Mouse (Mus musculus) embryonic fibroblast, embryonic 13.5 days (primary cell): ENCODE results near the gene Gm30083. TPM values are rescaled to one million over a fixed set of nuclear protein-coding genes. Genes with fewer than 3 reads are reported as not detected.

ENCODE experiments used
- H3K27ac ChIP-seq: 2 replicates; pipeline ENCODE4 v1.5.1; 2012; ENCODE audit warnings: low read length, control low read depth, inconsistent platforms; ENCODE audit not compliant: insufficient read depth
- H3K4me1 ChIP-seq: 2 replicates; pipeline ENCODE4 v1.6.1; 2011; ENCODE audit warnings: low read length; ENCODE audit not compliant: control insufficient read depth, insufficient read depth
- H3K4me3 ChIP-seq: 2 replicates; pipeline ENCODE4 v1.5.1; 2011; ENCODE audit warnings: mild to moderate bottlenecking, control low read depth, low read length; ENCODE audit not compliant: insufficient read depth
- CTCF ChIP-seq: IDR thresholded peaks from 2 replicates; pipeline ENCODE4 v1.5.1; 2011; ENCODE audit warnings: mild to moderate bottlenecking, control low read depth, low read length, moderate library complexity, borderline replicate concordance; ENCODE audit not compliant: insufficient read depth
- POLR2A ChIP-seq: IDR thresholded peaks from 2 replicates; pipeline ENCODE4 v1.6.1; 2011; ENCODE audit warnings: low read depth, mild to moderate bottlenecking, control low read depth, low read length, moderate library complexity
- polyA plus RNA-seq: library from polyadenylated mRNA; stranded (reverse); fragments of >200 nt; gene quantifications from 2 replicates; pipeline ENCODE4 v1.2.4, GENCODE M21; 2011; ENCODE audit warnings: low read depth; ENCODE audit not compliant: missing spikeins, insufficient read length

Gm30083 gene
- polyA plus RNA-seq, 1 experiment, result not detected

DNA sequence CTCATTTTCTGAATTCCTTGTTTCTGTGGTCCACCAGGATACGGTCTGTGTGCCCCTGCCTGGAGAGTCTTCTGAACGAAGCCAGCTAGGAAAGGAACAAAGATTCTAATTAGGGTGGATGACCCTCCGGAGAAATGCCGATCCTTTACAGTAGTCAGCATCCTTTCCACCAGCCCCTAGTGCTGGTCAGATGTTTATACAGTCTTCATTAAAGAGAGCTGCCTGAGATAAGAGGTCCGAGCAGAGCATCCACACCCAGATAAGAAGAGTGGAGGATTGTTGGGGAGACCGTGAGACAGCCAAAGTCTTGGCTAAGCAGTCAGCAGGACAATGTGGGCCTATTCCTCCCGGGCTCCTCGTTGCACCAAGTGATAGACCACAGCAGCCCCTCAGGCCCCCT lies 74.2 kb downstream of the Gm30083 start, which contains the start of gene Gdf2:
Gdf2 (plus strand) TSS at position 301 of the 400 bp plus-strand sequence.
- no peak within 1 kb of the TSS for H3K27ac ChIP-seq
- no peaks in the 10 kb centered on the region for H3K4me1 ChIP-seq
- H3K4me3 ChIP-seq, result no peak within 1 kb of the TSS
- TF ChIP-seq CTCF (no peak), POLR2A (no peak)

DNA sequence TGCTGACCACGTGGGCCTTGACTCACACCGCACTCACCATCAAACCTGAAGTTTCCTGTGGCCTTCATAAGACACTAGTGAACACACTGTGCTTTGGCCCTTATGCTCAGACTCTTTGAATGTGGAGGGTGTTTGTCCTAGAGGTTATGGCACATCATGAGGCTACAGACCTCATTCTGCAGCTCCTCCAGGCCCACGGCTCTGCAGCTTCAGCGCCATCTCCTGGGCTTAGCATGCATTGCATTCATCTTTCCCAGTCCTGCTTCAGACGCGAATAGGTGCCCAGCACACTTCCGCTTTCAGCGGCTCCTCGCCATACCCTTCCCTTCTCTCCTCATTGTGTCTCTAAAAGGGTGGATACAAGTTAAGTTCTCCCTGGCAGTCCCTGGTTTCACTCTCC lies 75.9 kb downstream of the Gm30083 start:
- Histone ChIP-seq H3K4me1 (no peaks in the 10 kb centered on the region), H3K27ac (no peak overlapping the region), H3K4me3 (no peak overlapping the region)
- TF ChIP-seq POLR2A, result no peak
- peak; percentile 87; the same call in 1 of the 2 replicates for TF ChIP-seq CTCF

Other genes with a start within 250 kb of the Gm30083 start
- 1.1 and 7.0 TPM in 2 replicates for gene Gdf10, start 91.6 kb downstream of the Gm30083 start, polyA plus RNA-seq
- not detected in 2 replicates for gene Gdf2, start 74.1 kb downstream of the Gm30083 start, polyA plus RNA-seq
- gene Rbp3, start 61.2 kb downstream of the Gm30083 start, polyA plus RNA-seq, result not detected in 2 replicates
- gene Zfp488, start 36.4 kb downstream of the Gm30083 start, polyA plus RNA-seq, result not detected in 2 replicates
- not detected in 2 replicates for gene Gm5460, start 1.6 kb upstream of the Gm30083 start, polyA plus RNA-seq
- gene Antxrl, start 37.5 kb upstream of the Gm30083 start, polyA plus RNA-seq, result not detected in 2 replicates
- 28.1 and 42.9 TPM in 2 replicates for gene Anxa8, start 70.8 kb upstream of the Gm30083 start, polyA plus RNA-seq
- gene A630023A22Rik, start 87.6 kb upstream of the Gm30083 start, polyA plus RNA-seq, result 1.6 and 2.8 TPM in 2 replicates
- not detected in 2 replicates for gene Npy4r, start 137.3 kb upstream of the Gm30083 start, polyA plus RNA-seq
- gene Gprin2, start 186.5 kb upstream of the Gm30083 start, polyA plus RNA-seq, result 0.12 and 0.46 TPM in 2 replicates
- gene Syt15, start 204.4 kb upstream of the Gm30083 start, polyA plus RNA-seq, result not detected in 2 replicates